Mouse (Mus musculus): ENCODE measurements around the gene Thbs2. TPM values are rescaled to one million over a fixed set of nuclear protein-coding genes. Genes with fewer than 3 reads are reported as not detected.

Thbs2 gene
- total and polyA plus RNA-seq, 2 experiments from 2014 or later: 17.9 to 49.7 TPM

DNA sequence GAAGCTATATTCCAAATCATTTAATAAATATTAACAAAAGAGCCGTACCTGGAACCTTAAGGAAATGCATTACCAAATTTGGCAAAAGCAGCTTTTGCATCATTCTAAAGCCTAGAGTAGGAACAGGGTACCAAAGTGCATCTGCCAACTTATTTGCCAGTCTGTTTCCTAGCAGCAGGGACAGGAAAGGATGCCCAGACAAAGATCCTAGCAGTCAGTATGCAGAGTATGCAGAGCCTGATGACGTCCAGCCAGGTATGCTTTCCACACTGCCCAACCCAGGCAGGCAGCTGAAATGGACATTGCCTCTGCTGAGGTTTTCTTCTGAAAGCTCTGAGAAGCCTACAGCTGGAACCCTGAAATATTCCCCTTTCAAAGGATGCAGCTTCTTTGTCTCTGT is 27.6 kb downstream of the Thbs2 start:
- ATAC-seq (ENCODE audit: insufficient read depth, low read depth) (no peak), DNase-seq (ENCODE audit: low spot score) (no peak)
- Histone ChIP-seq H3K27me3 (ENCODE audit: control insufficient read depth, insufficient read depth, low read length) (no peaks in the 10 kb centered on the region), H3K9me3 (replicated peaks; ENCODE audit: control insufficient read depth, low read length) (no peaks in the 10 kb centered on the region), H3K4me1 (ENCODE audit: control insufficient read depth, insufficient read depth) (no peaks in the 10 kb centered on the region), H3K27ac (ENCODE audit: low read depth) (no peak overlapping the region), H3K4me2 (ENCODE audit: low read depth, low read length) (no peak overlapping the region), H3K36me3 (replicated peaks; ENCODE audit: control insufficient read depth, insufficient read depth, low read length) (peaks cover 6% of the 10 kb centered on the region; the same call in 1 of the 2 replicates), H3K4me3 (ENCODE audit: low read depth, low read length) (no peak overlapping the region), H3K9ac (replicated peaks; ENCODE audit: low read depth, low read length) (no peak overlapping the region)
- 78% methylated on average over 2 of the region's 2 CpGs for WGBS
- TF ChIP-seq CTCF (IDR thresholded peaks at IDR 0.05; ENCODE audit: low read depth) (no peak), EP300 (IDR thresholded peaks at IDR 0.05; ENCODE audit: low read depth) (no peak)

DNA sequence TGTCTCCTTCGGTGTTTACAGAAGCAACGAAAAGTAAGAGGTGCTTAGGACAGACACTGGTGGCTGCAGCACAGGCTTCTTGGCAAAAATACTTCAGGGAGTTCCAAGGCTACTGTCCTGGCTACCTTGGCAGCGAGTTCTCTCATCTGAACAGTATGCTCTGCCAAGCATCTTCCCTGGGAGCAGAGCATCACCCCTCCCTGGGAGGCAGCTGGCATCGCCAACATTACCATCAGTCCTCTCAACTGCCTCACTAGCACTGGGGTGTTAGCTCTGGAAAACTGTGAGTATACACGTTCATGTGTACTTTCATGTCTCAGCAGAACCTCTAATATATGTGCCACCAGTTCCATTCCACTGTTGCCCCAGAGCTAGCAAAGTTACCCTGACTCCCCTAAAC is 30.7 kb downstream of the Thbs2 start:
- Histone ChIP-seq H3K9me3 (replicated peaks; ENCODE audit: control insufficient read depth, low read length) (no peaks in the 10 kb centered on the region), H3K4me1 (ENCODE audit: control insufficient read depth, insufficient read depth) (no peaks in the 10 kb centered on the region), H3K27me3 (ENCODE audit: control insufficient read depth, insufficient read depth, low read length) (no peaks in the 10 kb centered on the region), H3K4me3 (ENCODE audit: low read depth, low read length) (no peak overlapping the region), H3K9ac (replicated peaks; ENCODE audit: low read depth, low read length) (no peak overlapping the region), H3K36me3 (replicated peaks; ENCODE audit: control insufficient read depth, insufficient read depth, low read length) (0 out of 2 replicates have a peak, but pooled peaks cover 6% of the 10 kb centered on the region), H3K4me2 (ENCODE audit: low read depth, low read length) (no peak overlapping the region), H3K27ac (ENCODE audit: low read depth) (no peak overlapping the region)
- TF ChIP-seq CTCF (IDR thresholded peaks at IDR 0.05; ENCODE audit: low read depth): no peak
- no peak for TF ChIP-seq EP300 (IDR thresholded peaks at IDR 0.05; ENCODE audit: low read depth)
- WGBS: 77% methylated on average over 5 of the region's 5 CpGs
- DNase-seq (ENCODE audit: low spot score) (no peak), ATAC-seq (ENCODE audit: insufficient read depth, low read depth) (no peak)

- Histone ChIP-seq H3K27me3 (ENCODE audit: control insufficient read depth, insufficient read depth, low read length) (no peaks in the 10 kb centered on the region), H3K4me2 (ENCODE audit: low read depth, low read length) (no peak overlapping the region), H3K4me1 (ENCODE audit: control insufficient read depth, insufficient read depth) (no peaks in the 10 kb centered on the region), H3K9me3 (replicated peaks; ENCODE audit: control insufficient read depth, low read length) (no peaks in the 10 kb centered on the region), H3K4me3 (ENCODE audit: low read depth, low read length) (no peak overlapping the region), H3K27ac (ENCODE audit: low read depth) (no peak overlapping the region), H3K36me3 (replicated peaks; ENCODE audit: control insufficient read depth, insufficient read depth, low read length) (0 out of 2 replicates have a peak, but pooled peaks cover 6% of the 10 kb centered on the region), H3K9ac (replicated peaks; ENCODE audit: low read depth, low read length) (no peak overlapping the region)
- no peak for ATAC-seq (ENCODE audit: insufficient read depth, low read depth)
- no peak for TF ChIP-seq CTCF (IDR thresholded peaks at IDR 0.05; ENCODE audit: low read depth)
- TF ChIP-seq EP300 (IDR thresholded peaks at IDR 0.05; ENCODE audit: low read depth): no peak
- DNase-seq (ENCODE audit: low spot score): no peak
- 77% methylated on average over 6 of the region's 6 CpGs for WGBS
Observed at GRCm38 (mm10) chr17:14662409-14662808, 31.6 kb downstream of the Thbs2 start.

- Histone ChIP-seq H3K36me3 (replicated peaks; ENCODE audit: control insufficient read depth, insufficient read depth, low read length) (no peaks in the 10 kb centered on the region), H3K4me3 (ENCODE audit: low read depth, low read length) (no peak overlapping the region), H3K4me1 (ENCODE audit: control insufficient read depth, insufficient read depth) (no peaks in the 10 kb centered on the region), H3K4me2 (ENCODE audit: low read depth, low read length) (no peak overlapping the region), H3K27me3 (ENCODE audit: control insufficient read depth, insufficient read depth, low read length) (no peaks in the 10 kb centered on the region), H3K9ac (replicated peaks; ENCODE audit: low read depth, low read length) (no peak overlapping the region), H3K27ac (ENCODE audit: low read depth) (no peak overlapping the region), H3K9me3 (replicated peaks; ENCODE audit: control insufficient read depth, low read length) (no peaks in the 10 kb centered on the region)
- WGBS: 50% methylated on average over 4 of the region's 4 CpGs
- ATAC-seq (ENCODE audit: insufficient read depth, low read depth) (no peak), DNase-seq (ENCODE audit: low spot score) (peak; percentile 23)
- TF ChIP-seq CTCF (IDR thresholded peaks at IDR 0.05; ENCODE audit: low read depth): no peak
- no peak for TF ChIP-seq EP300 (IDR thresholded peaks at IDR 0.05; ENCODE audit: low read depth)
Observed at GRCm38 (mm10) chr17:14659746-14660145, 34.3 kb downstream of the Thbs2 start.

- 63% methylated on average over 2 of the region's 2 CpGs for WGBS
- ATAC-seq (ENCODE audit: insufficient read depth, low read depth) (no peak), DNase-seq (ENCODE audit: low spot score) (no peak)
- H3K4me2 ChIP-seq (ENCODE audit: low read depth, low read length): no peak overlapping the region
- no peak overlapping the region for H3K27ac ChIP-seq (ENCODE audit: low read depth)
- H3K4me3 ChIP-seq (ENCODE audit: low read depth, low read length): no peak overlapping the region
- no peak overlapping the region for H3K9ac ChIP-seq (replicated peaks; ENCODE audit: low read depth, low read length)
- no peaks in the 10 kb centered on the region for H3K9me3 ChIP-seq (replicated peaks; ENCODE audit: control insufficient read depth, low read length)
- no peaks in the 10 kb centered on the region for H3K36me3 ChIP-seq (replicated peaks; ENCODE audit: control insufficient read depth, insufficient read depth, low read length)
- TF ChIP-seq CTCF (IDR thresholded peaks at IDR 0.05; ENCODE audit: low read depth) (no peak), EP300 (IDR thresholded peaks at IDR 0.05; ENCODE audit: low read depth) (no peak)
- H3K27me3 ChIP-seq (ENCODE audit: control insufficient read depth, insufficient read depth, low read length): no peaks in the 10 kb centered on the region
- no peaks in the 10 kb centered on the region for H3K4me1 ChIP-seq (ENCODE audit: control insufficient read depth, insufficient read depth)
Observed at GRCm38 (mm10) chr17:14658123-14658522, 35.9 kb downstream of the Thbs2 start.

DNA sequence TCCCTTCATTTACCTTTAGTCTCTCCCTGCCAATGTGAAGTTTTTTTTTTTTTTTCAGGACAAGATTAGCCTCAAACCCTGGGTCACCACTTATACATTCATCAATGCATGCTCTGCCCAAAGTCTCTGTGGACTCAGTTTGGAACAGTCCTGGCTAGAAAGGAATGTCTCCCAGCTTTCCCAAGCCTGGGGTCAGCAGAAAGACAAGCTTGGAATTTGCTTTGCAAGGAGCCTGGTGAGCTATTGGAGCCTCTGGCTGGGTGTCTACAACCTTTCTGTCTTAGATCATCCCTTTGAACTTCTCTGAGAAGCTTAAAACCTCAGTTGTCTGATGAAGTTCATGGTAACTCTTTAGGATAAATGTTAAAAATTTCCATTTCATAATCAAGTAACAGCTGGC is 36.9 kb downstream of the Thbs2 start:
- ATAC-seq (ENCODE audit: insufficient read depth, low read depth) (no peak), DNase-seq (ENCODE audit: low spot score) (no peak)
- Histone ChIP-seq H3K9me3 (replicated peaks; ENCODE audit: control insufficient read depth, low read length) (no peaks in the 10 kb centered on the region), H3K27me3 (ENCODE audit: control insufficient read depth, insufficient read depth, low read length) (no peaks in the 10 kb centered on the region), H3K27ac (ENCODE audit: low read depth) (no peak overlapping the region), H3K4me1 (ENCODE audit: control insufficient read depth, insufficient read depth) (no peaks in the 10 kb centered on the region), H3K4me3 (ENCODE audit: low read depth, low read length) (no peak overlapping the region), H3K36me3 (replicated peaks; ENCODE audit: control insufficient read depth, insufficient read depth, low read length) (no peaks in the 10 kb centered on the region), H3K9ac (replicated peaks; ENCODE audit: low read depth, low read length) (no peak overlapping the region), H3K4me2 (ENCODE audit: low read depth, low read length) (no peak overlapping the region)
- TF ChIP-seq CTCF (IDR thresholded peaks at IDR 0.05; ENCODE audit: low read depth): no peak
